Mouse (Mus musculus): Measurements from ENCODE around the gene Ublcp1. TPM values are rescaled to one million over a fixed set of nuclear protein-coding genes. Genes with fewer than 3 reads are reported as not detected.
A peak's percentile ranks its signal among the peaks of the same experiment; 100 is the strongest.

Gene Ublcp1
- polyA plus RNA-seq, 1 experiment, result 10.7 TPM

DNA sequence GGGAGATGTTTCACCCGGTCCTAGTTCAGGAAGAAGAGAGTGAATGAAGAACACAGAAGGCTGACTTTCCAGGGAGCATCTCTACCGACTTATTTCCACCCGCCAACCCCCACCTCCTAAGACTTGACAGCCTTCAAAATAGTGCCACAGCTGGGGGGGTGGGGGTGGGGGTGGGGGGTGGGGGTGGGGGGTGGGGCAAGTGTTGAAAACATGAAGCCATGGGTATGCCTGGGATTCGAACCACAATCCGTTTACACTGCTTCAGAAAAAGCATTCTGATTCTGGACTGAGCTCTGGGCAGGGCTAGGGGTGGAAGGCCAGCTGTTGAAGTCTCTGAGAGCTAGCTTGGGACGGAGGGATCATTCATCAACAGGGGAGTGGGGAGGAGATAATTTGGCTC lies 47.0 kb downstream of the Ublcp1 start:
- TF ChIP-seq CTCF (IDR thresholded peaks at IDR 0.05; ENCODE audit: extremely low read depth, insufficient read depth, insufficient read length, insufficient replicate concordance) (no peak), POLR2A (IDR thresholded peaks at IDR 0.05; ENCODE audit: low read depth, low read length) (no peak)
- 59% methylated on average over 6 of the region's 6 CpGs for WGBS
- H3K36me3 ChIP-seq (ENCODE audit: control insufficient read depth, insufficient read depth, low read length), result no peaks in the 10 kb centered on the region
- H3K27me3 ChIP-seq (ENCODE audit: control insufficient read depth, insufficient read depth, low read length), result no peaks in the 10 kb centered on the region; the same call in 1 of the 2 replicates
- no peaks in the 10 kb centered on the region for H3K4me1 ChIP-seq (ENCODE audit: control insufficient read depth, insufficient read depth, insufficient read length)
- H3K4me3 ChIP-seq (ENCODE audit: extremely low read depth, insufficient read depth, insufficient read length), result no peak overlapping the region
- DNase-seq (ENCODE audit: low read depth in 1 of 2, low spot score in 2 of 2), result no peak
- H3K27ac ChIP-seq (ENCODE audit: insufficient read depth, low read length), result no peak overlapping the region

GRCm38 (mm10) chr11:44422337-44423111 lies 47.8 kb downstream of the Ublcp1 start:
- Histone ChIP-seq H3K4me3 (ENCODE audit: extremely low read depth, insufficient read depth, insufficient read length) (no peak overlapping the region), H3K4me1 (ENCODE audit: control insufficient read depth, insufficient read depth, insufficient read length) (no peaks in the 10 kb centered on the region), H3K27ac (ENCODE audit: insufficient read depth, low read length) (no peak overlapping the region), H3K27me3 (ENCODE audit: control insufficient read depth, insufficient read depth, low read length) (no peaks in the 10 kb centered on the region; the same call in 1 of the 2 replicates), H3K36me3 (ENCODE audit: control insufficient read depth, insufficient read depth, low read length) (no peaks in the 10 kb centered on the region)
- DNase-seq (ENCODE audit: low read depth in 1 of 2, low spot score in 2 of 2), result no peak
- 74% methylated on average over 10 of the region's 10 CpGs for WGBS
- TF ChIP-seq CTCF (IDR thresholded peaks at IDR 0.05; ENCODE audit: extremely low read depth, insufficient read depth, insufficient read length, insufficient replicate concordance) (no peak), POLR2A (IDR thresholded peaks at IDR 0.05; ENCODE audit: low read depth, low read length) (no peak)

DNA sequence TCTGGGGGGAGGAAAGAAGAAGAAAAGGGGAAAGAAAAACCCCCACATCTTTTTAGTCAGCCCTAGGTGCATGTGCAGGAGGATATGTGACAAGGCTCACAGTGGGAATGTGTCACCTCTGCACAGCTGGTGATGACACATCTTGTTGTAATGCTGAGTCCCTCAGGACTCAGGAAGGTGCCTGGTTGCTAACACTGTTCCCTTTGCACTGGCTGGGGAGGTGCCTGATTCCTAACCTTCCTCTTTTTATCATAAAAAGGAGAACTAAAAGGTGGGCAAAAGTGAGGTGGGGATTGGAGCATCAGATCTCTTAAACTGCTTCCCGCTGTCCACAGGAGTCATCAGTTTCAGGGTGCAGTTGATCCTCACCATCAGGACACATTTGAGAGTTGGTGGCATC lies 52.9 kb downstream of the Ublcp1 start:
- Histone ChIP-seq H3K4me3 (ENCODE audit: extremely low read depth, insufficient read depth, insufficient read length) (no peak overlapping the region), H3K27ac (ENCODE audit: insufficient read depth, low read length) (no peak overlapping the region), H3K27me3 (ENCODE audit: control insufficient read depth, insufficient read depth, low read length) (no peaks in the 10 kb centered on the region; the same call in 1 of the 2 replicates), H3K36me3 (ENCODE audit: control insufficient read depth, insufficient read depth, low read length) (no peaks in the 10 kb centered on the region), H3K4me1 (ENCODE audit: control insufficient read depth, insufficient read depth, insufficient read length) (no peaks in the 10 kb centered on the region)
- TF ChIP-seq POLR2A (IDR thresholded peaks at IDR 0.05; ENCODE audit: low read depth, low read length), result no peak
- TF ChIP-seq CTCF (IDR thresholded peaks at IDR 0.05; ENCODE audit: extremely low read depth, insufficient read depth, insufficient read length, insufficient replicate concordance), result no peak
- DNase-seq (ENCODE audit: low read depth in 1 of 2, low spot score in 2 of 2), result no peak
- 24% methylated on average over 1 of the region's 1 CpGs for WGBS

GRCm38 (mm10) chr11:44414605-44415004 lies 55.7 kb downstream of the Ublcp1 start:
- DNase-seq (ENCODE audit: low read depth in 1 of 2, low spot score in 2 of 2), result no peak
- TF ChIP-seq POLR2A (IDR thresholded peaks at IDR 0.05; ENCODE audit: low read depth, low read length) (no peak), CTCF (IDR thresholded peaks at IDR 0.05; ENCODE audit: extremely low read depth, insufficient read depth, insufficient read length, insufficient replicate concordance) (no peak)
- 93% methylated on average over 3 of the region's 3 CpGs for WGBS
- no peaks in the 10 kb centered on the region for H3K36me3 ChIP-seq (ENCODE audit: control insufficient read depth, insufficient read depth, low read length)
- no peaks in the 10 kb centered on the region for H3K27me3 ChIP-seq (ENCODE audit: control insufficient read depth, insufficient read depth, low read length)
- no peaks in the 10 kb centered on the region for H3K4me1 ChIP-seq (ENCODE audit: control insufficient read depth, insufficient read depth, insufficient read length)
- H3K27ac ChIP-seq (ENCODE audit: insufficient read depth, low read length), result no peak overlapping the region
- H3K4me3 ChIP-seq (ENCODE audit: extremely low read depth, insufficient read depth, insufficient read length), result no peak overlapping the region

GRCm38 (mm10) chr11:44413371-44413770 lies 56.9 kb downstream of the Ublcp1 start:
- Histone ChIP-seq H3K4me1 (ENCODE audit: control insufficient read depth, insufficient read depth, insufficient read length) (no peaks in the 10 kb centered on the region), H3K36me3 (ENCODE audit: control insufficient read depth, insufficient read depth, low read length) (no peaks in the 10 kb centered on the region), H3K27ac (ENCODE audit: insufficient read depth, low read length) (no peak overlapping the region), H3K27me3 (ENCODE audit: control insufficient read depth, insufficient read depth, low read length) (no peaks in the 10 kb centered on the region), H3K4me3 (ENCODE audit: extremely low read depth, insufficient read depth, insufficient read length) (no peak overlapping the region)
- WGBS, result 89% methylated on average over 3 of the region's 3 CpGs
- TF ChIP-seq CTCF (IDR thresholded peaks at IDR 0.05; ENCODE audit: extremely low read depth, insufficient read depth, insufficient read length, insufficient replicate concordance), result no peak
- DNase-seq (ENCODE audit: low read depth in 1 of 2, low spot score in 2 of 2), result no peak

DNA sequence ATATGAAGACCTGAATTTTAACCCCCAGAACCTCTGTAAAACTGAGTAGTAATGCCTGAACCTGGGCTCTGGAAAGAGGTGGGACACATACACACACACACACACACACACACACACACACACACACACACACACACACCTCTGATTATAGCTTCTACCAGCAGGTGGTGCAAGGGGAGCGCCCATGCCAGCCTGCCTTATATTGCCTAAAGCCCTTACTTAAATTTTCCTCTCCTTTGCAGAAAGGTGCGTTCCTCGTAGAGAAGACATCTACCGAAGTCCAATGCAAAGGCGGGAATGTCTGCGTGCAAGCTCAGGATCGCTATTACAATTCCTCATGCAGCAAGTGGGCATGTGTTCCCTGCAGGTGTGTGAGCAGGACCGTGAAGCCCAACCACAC lies 58.0 kb downstream of the Ublcp1 start:
- WGBS, result 76% methylated on average over 8 of the region's 8 CpGs
- Histone ChIP-seq H3K4me3 (ENCODE audit: extremely low read depth, insufficient read depth, insufficient read length) (no peak overlapping the region), H3K27me3 (ENCODE audit: control insufficient read depth, insufficient read depth, low read length) (no peaks in the 10 kb centered on the region), H3K4me1 (ENCODE audit: control insufficient read depth, insufficient read depth, insufficient read length) (no peaks in the 10 kb centered on the region), H3K27ac (ENCODE audit: insufficient read depth, low read length) (no peak overlapping the region), H3K36me3 (ENCODE audit: control insufficient read depth, insufficient read depth, low read length) (no peaks in the 10 kb centered on the region)
- no peak for TF ChIP-seq POLR2A (IDR thresholded peaks at IDR 0.05; ENCODE audit: low read depth, low read length)
- TF ChIP-seq CTCF (IDR thresholded peaks at IDR 0.05; ENCODE audit: extremely low read depth, insufficient read depth, insufficient read length, insufficient replicate concordance), result peak; percentile 41; the same call in 1 of the 2 replicates
- DNase-seq (ENCODE audit: low read depth in 1 of 2, low spot score in 2 of 2), result peak in 1 of 2 experiments; percentile 18

DNA sequence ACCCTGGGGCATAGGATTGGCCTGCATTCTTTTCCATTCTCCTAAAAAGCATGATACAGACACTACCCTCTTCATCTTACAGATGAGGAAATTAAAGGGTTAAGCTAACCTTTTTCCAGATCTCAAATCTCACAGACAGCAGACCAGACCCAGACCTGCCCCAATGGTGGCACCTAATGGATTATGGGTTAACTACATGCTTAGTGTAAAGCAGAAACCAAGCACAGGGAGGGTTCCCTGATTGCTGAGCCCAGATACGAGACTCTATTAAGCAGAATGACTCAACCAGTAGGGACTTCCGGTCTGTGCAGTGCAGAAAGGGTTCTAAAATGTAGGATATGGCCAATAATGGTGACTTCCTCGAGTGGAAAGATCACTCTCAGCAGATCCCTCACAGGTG lies 59.9 kb downstream of the Ublcp1 start:
- H3K4me3 ChIP-seq (ENCODE audit: extremely low read depth, insufficient read depth, insufficient read length), result no peak overlapping the region
- 21% methylated on average over 3 of the region's 3 CpGs for WGBS

More for the DNA sequence above, 59.9 kb downstream of the Ublcp1 start:
- no peak for TF ChIP-seq CTCF (IDR thresholded peaks at IDR 0.05; ENCODE audit: extremely low read depth, insufficient read depth, insufficient read length, insufficient replicate concordance)
- no peak for TF ChIP-seq POLR2A (IDR thresholded peaks at IDR 0.05; ENCODE audit: low read depth, low read length)
- Histone ChIP-seq H3K27ac (ENCODE audit: insufficient read depth, low read length) (no peak overlapping the region), H3K36me3 (ENCODE audit: control insufficient read depth, insufficient read depth, low read length) (no peaks in the 10 kb centered on the region), H3K4me1 (ENCODE audit: control insufficient read depth, insufficient read depth, insufficient read length) (no peaks in the 10 kb centered on the region), H3K27me3 (ENCODE audit: control insufficient read depth, insufficient read depth, low read length) (no peaks in the 10 kb centered on the region)
- DNase-seq (ENCODE audit: low read depth in 1 of 2, low spot score in 2 of 2), result no peak

All from spleen, adult 2 months (tissue).